Mouse (Mus musculus): Measurements from ENCODE around the gene Kmt2e.

DNA sequence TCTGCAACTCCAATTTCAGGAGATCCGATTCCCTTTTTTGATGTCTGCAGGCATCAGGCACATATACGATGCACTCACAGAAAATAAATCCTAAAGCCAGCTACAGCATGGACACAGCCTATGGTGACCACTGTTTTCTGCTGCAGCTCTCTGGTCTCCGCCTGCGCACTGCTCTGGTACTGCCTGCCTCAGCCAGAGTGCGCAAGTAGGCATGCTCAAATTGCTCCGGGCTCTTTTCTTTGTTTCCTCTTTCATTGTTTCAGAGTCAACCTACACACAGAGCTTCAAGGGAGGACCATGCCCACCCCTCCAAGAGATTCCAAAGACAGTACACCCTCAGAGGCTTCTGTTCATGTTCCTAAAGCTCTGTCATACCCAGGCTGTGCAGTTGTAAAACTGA lies 74.4 kb downstream of the Kmt2e start:
- TF ChIP-seq POLR2A (IDR thresholded peaks at IDR 0.05; ENCODE audit: low read depth, low read length) (no peak), CTCF (conservative IDR thresholded peaks at IDR 0.05; ENCODE audit: insufficient read depth, insufficient read length, low read depth, low read length) (no peak)
